Mouse (Mus musculus): Measurements from ENCODE around the gene Ptafr. TPM values are rescaled to one million over a fixed set of nuclear protein-coding genes. Genes with fewer than 3 reads are reported as not detected.

Gene Ptafr
- polyA plus RNA-seq, 1 experiment from 2014 or later: 0.74 TPM

DNA sequence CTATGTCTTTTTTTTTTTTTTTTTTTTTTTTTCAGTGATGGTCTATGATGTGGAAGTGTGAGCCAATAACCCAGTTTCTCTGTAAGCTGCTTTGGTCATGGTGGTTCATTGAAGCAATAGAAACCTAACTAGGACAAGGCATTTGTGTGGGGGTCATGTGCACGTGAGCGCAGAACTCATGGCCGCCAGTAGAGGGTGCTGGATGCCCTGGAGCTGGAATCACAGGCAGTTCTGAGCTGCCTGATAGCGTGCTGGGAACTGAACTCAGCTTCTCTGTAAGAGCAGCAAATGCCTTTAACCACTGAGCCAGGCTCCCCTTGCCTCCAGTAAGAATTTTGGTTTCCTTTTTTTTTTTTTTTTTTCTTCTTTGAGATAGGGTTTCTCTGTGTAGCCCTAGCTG lies 56.3 kb downstream of the Ptafr start:
- Histone ChIP-seq H3K9me3 (no peaks in the 10 kb centered on the region; the same call in 1 of the 2 replicates), H3K27me3 (no peaks in the 10 kb centered on the region), H3K9ac (no peak overlapping the region), H3K4me2 (no peak overlapping the region), H3K4me3 (no peak overlapping the region), H3K27ac (no peak overlapping the region), H3K4me1 (no peaks in the 10 kb centered on the region), H3K36me3 (no peaks in the 10 kb centered on the region)
- ATAC-seq (ENCODE audit: insufficient number of reproducible peaks, insufficient read depth, low FRiP score, low TSS enrichment, low read depth): no peak
- WGBS: 84% methylated on average over 4 of the region's 4 CpGs

- no peak overlapping the region for H3K4me2 ChIP-seq
- 71% methylated on average over 7 of the region's 7 CpGs for WGBS
- no peaks in the 10 kb centered on the region for H3K36me3 ChIP-seq
- no peak overlapping the region for H3K4me3 ChIP-seq
- no peaks in the 10 kb centered on the region for H3K4me1 ChIP-seq
- H3K9ac ChIP-seq: no peak overlapping the region
- H3K27ac ChIP-seq: no peak overlapping the region
- no peaks in the 10 kb centered on the region for H3K27me3 ChIP-seq
- no peak for ATAC-seq (ENCODE audit: insufficient number of reproducible peaks, insufficient read depth, low FRiP score, low TSS enrichment, low read depth)
- no peaks in the 10 kb centered on the region for H3K9me3 ChIP-seq
Observed at GRCm38 (mm10) chr4:132621287-132622068, 57.6 kb downstream of the Ptafr start.

- H3K9ac ChIP-seq: no peak overlapping the region
- no peak overlapping the region for H3K27ac ChIP-seq
- WGBS: 79% methylated on average over 5 of the region's 5 CpGs
- no peaks in the 10 kb centered on the region for H3K27me3 ChIP-seq
- ATAC-seq (ENCODE audit: insufficient number of reproducible peaks, insufficient read depth, low FRiP score, low TSS enrichment, low read depth): no peak
- no peaks in the 10 kb centered on the region for H3K9me3 ChIP-seq
- no peak overlapping the region for H3K4me3 ChIP-seq
- H3K4me2 ChIP-seq: no peak overlapping the region
- H3K4me1 ChIP-seq: no peaks in the 10 kb centered on the region
- no peaks in the 10 kb centered on the region for H3K36me3 ChIP-seq
Observed at GRCm38 (mm10) chr4:132624034-132624657, 60.3 kb downstream of the Ptafr start.

- H3K9me3 ChIP-seq: no peaks in the 10 kb centered on the region
- H3K4me2 ChIP-seq: no peak overlapping the region
- WGBS: 16% methylated on average over 2 of the region's 2 CpGs
- H3K27ac ChIP-seq: no peak overlapping the region
- no peaks in the 10 kb centered on the region for H3K36me3 ChIP-seq
- H3K27me3 ChIP-seq: no peaks in the 10 kb centered on the region
- no peak overlapping the region for H3K4me3 ChIP-seq
- no peak for ATAC-seq (ENCODE audit: insufficient number of reproducible peaks, insufficient read depth, low FRiP score, low TSS enrichment, low read depth)
- H3K9ac ChIP-seq: no peak overlapping the region
- no peaks in the 10 kb centered on the region for H3K4me1 ChIP-seq
Observed at GRCm38 (mm10) chr4:132628830-132629229, 65.0 kb downstream of the Ptafr start.

Other genes starting within 250 kb of the Ptafr start
- gene Trnau1ap, start 234.5 kb upstream of the Ptafr start, polyA plus RNA-seq (2015; fragmentation: Nextera tagmentation; extraction: Ambion mirVana): 78.5 and 83.1 TPM in 2 replicates
- gene Rcc1, start 210.5 kb upstream of the Ptafr start, polyA plus RNA-seq (2015; fragmentation: Nextera tagmentation; extraction: Ambion mirVana): 74.1 and 81.9 TPM in 2 replicates
- gene Phactr4, start 141.6 kb upstream of the Ptafr start, polyA plus RNA-seq (2015; fragmentation: Nextera tagmentation; extraction: Ambion mirVana): 22.7 and 23.6 TPM in 2 replicates
- gene Med18, start 100.1 kb upstream of the Ptafr start, polyA plus RNA-seq (2015; fragmentation: Nextera tagmentation; extraction: Ambion mirVana): 28.7 and 36.4 TPM in 2 replicates
- gene Sesn2, start 53.6 kb upstream of the Ptafr start, polyA plus RNA-seq (2015; fragmentation: Nextera tagmentation; extraction: Ambion mirVana): 8.7 and 9.0 TPM in 2 replicates
- 1,173 and 1,316 TPM in 2 replicates for gene Atpif1, start 30.4 kb upstream of the Ptafr start, polyA plus RNA-seq (2015; fragmentation: Nextera tagmentation; extraction: Ambion mirVana)
- gene Dnajc8, start 28.5 kb upstream of the Ptafr start, polyA plus RNA-seq (2015; fragmentation: Nextera tagmentation; extraction: Ambion mirVana): 173 and 177 TPM in 2 replicates
- 32.6 and 34.2 TPM in 2 replicates for gene Eya3, start 74.9 kb downstream of the Ptafr start, polyA plus RNA-seq (2015; fragmentation: Nextera tagmentation; extraction: Ambion mirVana)
- 6.0 and 7.6 TPM in 2 replicates for gene Xkr8, start 168.5 kb downstream of the Ptafr start, polyA plus RNA-seq (2015; fragmentation: Nextera tagmentation; extraction: Ambion mirVana)
- gene Smpdl3b, start 193.2 kb downstream of the Ptafr start, polyA plus RNA-seq (2015; fragmentation: Nextera tagmentation; extraction: Ambion mirVana): 4.8 and 6.3 TPM in 2 replicates
- 120 and 127 TPM in 2 replicates for gene Rpa2, start 204.3 kb downstream of the Ptafr start, polyA plus RNA-seq (2015; fragmentation: Nextera tagmentation; extraction: Ambion mirVana)
- 0.79 and 1.4 TPM in 2 replicates for gene Themis2, start 232.3 kb downstream of the Ptafr start, polyA plus RNA-seq (2015; fragmentation: Nextera tagmentation; extraction: Ambion mirVana)